Mouse (Mus musculus) ES-E14 (cell line): ENCODE measurements around the gene Zfp457.
A peak's percentile ranks its signal among the peaks of the same experiment; 100 is the strongest.

ENCODE experiments used
- CHD2 ChIP-seq: IDR thresholded peaks from 2 replicates; pipeline ENCODE4 v1.6.1; 2014; ENCODE audit warnings: mild to moderate bottlenecking, low read depth, low read length, inconsistent platforms
- HCFC1 ChIP-seq: IDR thresholded peaks from 2 replicates; pipeline ENCODE4 v1.6.1; 2012; ENCODE audit warnings: low read length, inconsistent platforms, borderline replicate concordance; ENCODE audit not compliant: insufficient read depth
- MAFK ChIP-seq: IDR thresholded peaks from 2 replicates; pipeline ENCODE4 v1.6.1; 2014; ENCODE audit warnings: mild to moderate bottlenecking, low read depth, low read length, inconsistent platforms; ENCODE audit not compliant: insufficient read depth
- ZC3H11A ChIP-seq: IDR thresholded peaks from 2 replicates; pipeline ENCODE4 v1.6.1; 2012; ENCODE audit warnings: low read depth, mild to moderate bottlenecking, inconsistent platforms, low read length, borderline replicate concordance
- ZNF384 ChIP-seq: IDR thresholded peaks from 2 replicates; pipeline ENCODE4 v1.6.1; 2012; ENCODE audit warnings: low read depth, low read length, inconsistent platforms

GRCm38 (mm10) chr13:67332019-67332724 is 25.9 kb upstream of the Zfp457 start, which contains the start of gene Zfp595:
- TF ChIP-seq ZC3H11A (peak; percentile 53; the same call in 1 of the 2 replicates), ZNF384 (no peak), MAFK (no peak), HCFC1 (peak; percentile 89), CHD2 (no peak)
